Comparison of ENCODE assay signal across 1 mouse cellular context in genomic region chr12:98352401-98352800, GRCm38 (mm10).
TF ChIP-seq lines count a peak whose summit lies in the region.

No protein-coding gene starts in this region.

TF ChIP-seq in CH12.LX, 34 proteins besides CTCF, POLR2A, EP300 and RAD21 (continued from another document):
- no peak for TF ChIP-seq GABPA (IDR thresholded peaks at IDR 0.05; ENCODE audit: insufficient replicate concordance, low read depth, low read length)
- no peak for TF ChIP-seq ZC3H11A (IDR thresholded peaks at IDR 0.05; ENCODE audit: low read depth, low read length)
- TF ChIP-seq USF1 (IDR thresholded peaks at IDR 0.05; ENCODE audit: low read depth, low read length) = no peak
- 0 out of 2 replicates have a peak, but pooled peaks have one; percentile 65 for TF ChIP-seq MYC (IDR thresholded peaks at IDR 0.05; ENCODE audit: low read depth, low read length)
- TF ChIP-seq RCOR1 (conservative IDR thresholded peaks at IDR 0.05; ENCODE audit: low read depth, low read length) = peak; percentile 62; the same call in 1 of the 2 replicates
- no peak for TF ChIP-seq NELFE (IDR thresholded peaks at IDR 0.05; ENCODE audit: low read depth, low read length)
TF ChIP-seq in CH12.LX: peak in this region for 12.
